Mouse (Mus musculus): ENCODE measurements around the gene Trmt2a. TPM values are rescaled to one million over a fixed set of nuclear protein-coding genes. Genes with fewer than 3 reads are reported as not detected.

Gene Trmt2a
- polyA plus RNA-seq, 1 experiment, result 56.2 TPM

GRCm38 (mm10) chr16:18230617-18231016 lies 17.9 kb upstream of the Trmt2a start:
- Histone ChIP-seq H3K27ac (ENCODE audit: insufficient read depth, low read length) (no peak overlapping the region), H3K27me3 (ENCODE audit: control insufficient read depth, insufficient read depth, low read length) (no peaks in the 10 kb centered on the region), H3K36me3 (ENCODE audit: control insufficient read depth, insufficient read depth, low read length) (peaks cover 14% of the 10 kb centered on the region), H3K4me3 (ENCODE audit: extremely low read depth, insufficient read depth, insufficient read length) (no peak overlapping the region), H3K4me1 (ENCODE audit: control insufficient read depth, insufficient read depth, insufficient read length) (peaks cover 17% of the 10 kb centered on the region)
- no peak for DNase-seq (ENCODE audit: low read depth in 1 of 2, low spot score in 2 of 2)
- TF ChIP-seq POLR2A (IDR thresholded peaks at IDR 0.05; ENCODE audit: low read depth, low read length) (no peak), CTCF (IDR thresholded peaks at IDR 0.05; ENCODE audit: extremely low read depth, insufficient read depth, insufficient read length, insufficient replicate concordance) (no peak)
- 92% methylated on average over 6 of the region's 6 CpGs for WGBS

- Histone ChIP-seq H3K27ac (ENCODE audit: insufficient read depth, low read length) (no peak overlapping the region), H3K4me3 (ENCODE audit: extremely low read depth, insufficient read depth, insufficient read length) (no peak overlapping the region), H3K36me3 (ENCODE audit: control insufficient read depth, insufficient read depth, low read length) (peaks cover 14% of the 10 kb centered on the region), H3K27me3 (ENCODE audit: control insufficient read depth, insufficient read depth, low read length) (no peaks in the 10 kb centered on the region), H3K4me1 (ENCODE audit: control insufficient read depth, insufficient read depth, insufficient read length) (peaks cover 17% of the 10 kb centered on the region)
- DNase-seq (ENCODE audit: low read depth in 1 of 2, low spot score in 2 of 2), result no peak
- no peak for TF ChIP-seq CTCF (IDR thresholded peaks at IDR 0.05; ENCODE audit: extremely low read depth, insufficient read depth, insufficient read length, insufficient replicate concordance)
- no peak for TF ChIP-seq POLR2A (IDR thresholded peaks at IDR 0.05; ENCODE audit: low read depth, low read length)
- 39% methylated on average over 3 of the region's 3 CpGs for WGBS
Measured at GRCm38 (mm10) chr16:18231047-18231446, 17.4 kb upstream of the Trmt2a start.

- no peak for TF ChIP-seq CTCF (IDR thresholded peaks at IDR 0.05; ENCODE audit: extremely low read depth, insufficient read depth, insufficient read length, insufficient replicate concordance)
- no peak for TF ChIP-seq POLR2A (IDR thresholded peaks at IDR 0.05; ENCODE audit: low read depth, low read length)
- no peak overlapping the region for H3K27ac ChIP-seq (ENCODE audit: insufficient read depth, low read length)
- H3K27me3 ChIP-seq (ENCODE audit: control insufficient read depth, insufficient read depth, low read length), result no peaks in the 10 kb centered on the region
- DNase-seq (ENCODE audit: low read depth in 1 of 2, low spot score in 2 of 2), result no peak
- H3K4me3 ChIP-seq (ENCODE audit: extremely low read depth, insufficient read depth, insufficient read length), result no peak overlapping the region
- H3K36me3 ChIP-seq (ENCODE audit: control insufficient read depth, insufficient read depth, low read length), result peaks cover 14% of the 10 kb centered on the region
- H3K4me1 ChIP-seq (ENCODE audit: control insufficient read depth, insufficient read depth, insufficient read length), result peaks cover 17% of the 10 kb centered on the region
- 81% methylated on average over 4 of the region's 4 CpGs for WGBS
Measured at GRCm38 (mm10) chr16:18231451-18231850, 17.0 kb upstream of the Trmt2a start.

DNA sequence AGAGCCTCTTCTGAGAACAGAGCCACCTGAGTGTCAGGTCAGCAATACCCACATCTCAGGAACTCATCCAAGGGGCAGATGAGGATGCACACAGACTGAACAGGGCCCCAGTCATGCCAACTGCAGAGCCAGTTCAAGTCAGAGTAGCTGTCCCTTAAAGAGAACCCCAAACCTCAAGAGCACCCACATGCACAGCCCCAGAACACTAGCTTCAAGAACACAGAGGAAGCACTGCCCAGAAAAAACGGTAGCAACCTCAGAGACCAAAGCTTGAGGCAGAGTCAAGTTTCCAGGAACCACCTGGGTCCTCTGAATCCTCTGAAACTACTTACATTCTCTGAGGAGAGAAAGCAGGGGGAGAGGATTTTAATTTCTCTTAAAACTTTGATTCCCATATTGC lies 15.0 kb upstream of the Trmt2a start:
- Histone ChIP-seq H3K36me3 (ENCODE audit: control insufficient read depth, insufficient read depth, low read length) (no peaks in the 10 kb centered on the region), H3K27ac (ENCODE audit: insufficient read depth, low read length) (no peak overlapping the region), H3K4me3 (ENCODE audit: extremely low read depth, insufficient read depth, insufficient read length) (no peak overlapping the region), H3K4me1 (ENCODE audit: control insufficient read depth, insufficient read depth, insufficient read length) (peaks cover 17% of the 10 kb centered on the region), H3K27me3 (ENCODE audit: control insufficient read depth, insufficient read depth, low read length) (no peaks in the 10 kb centered on the region)
- 3% methylated on average over 1 of the region's 1 CpGs for WGBS
- no peak for DNase-seq (ENCODE audit: low read depth in 1 of 2, low spot score in 2 of 2)
- TF ChIP-seq POLR2A (IDR thresholded peaks at IDR 0.05; ENCODE audit: low read depth, low read length) (no peak), CTCF (IDR thresholded peaks at IDR 0.05; ENCODE audit: extremely low read depth, insufficient read depth, insufficient read length, insufficient replicate concordance) (no peak)

GRCm38 (mm10) chr16:18233919-18234670 lies 14.4 kb upstream of the Trmt2a start:
- Histone ChIP-seq H3K27ac (ENCODE audit: insufficient read depth, low read length) (peak overlapping the region; percentile 31; the same call in 1 of the 2 replicates), H3K4me3 (ENCODE audit: extremely low read depth, insufficient read depth, insufficient read length) (peak overlapping the region; percentile 67), H3K4me1 (ENCODE audit: control insufficient read depth, insufficient read depth, insufficient read length) (peaks cover 17% of the 10 kb centered on the region), H3K36me3 (ENCODE audit: control insufficient read depth, insufficient read depth, low read length) (no peaks in the 10 kb centered on the region), H3K27me3 (ENCODE audit: control insufficient read depth, insufficient read depth, low read length) (no peaks in the 10 kb centered on the region)
- DNase-seq (ENCODE audit: low read depth in 1 of 2, low spot score in 2 of 2), result no peak
- TF ChIP-seq CTCF (IDR thresholded peaks at IDR 0.05; ENCODE audit: extremely low read depth, insufficient read depth, insufficient read length, insufficient replicate concordance) (no peak), POLR2A (IDR thresholded peaks at IDR 0.05; ENCODE audit: low read depth, low read length) (no peak)
- WGBS, result 5% methylated on average over 13 of the region's 13 CpGs

GRCm38 (mm10) chr16:18234671-18235388 lies 13.6 kb upstream of the Trmt2a start, which contains the start of gene Zdhhc8:
Zdhhc8 (minus strand) TSS chr16:18235136.
- peak within 1 kb of the TSS; percentile 67 for H3K4me3 ChIP-seq (ENCODE audit: extremely low read depth, insufficient read depth, insufficient read length)
- H3K4me1 ChIP-seq (ENCODE audit: control insufficient read depth, insufficient read depth, insufficient read length), result peaks cover 14% of the 10 kb centered on the region; the same call in 1 of the 2 replicates
- TF ChIP-seq POLR2A (IDR thresholded peaks at IDR 0.05; ENCODE audit: low read depth, low read length) (no peak; the same call in 1 of the 2 replicates), CTCF (IDR thresholded peaks at IDR 0.05; ENCODE audit: extremely low read depth, insufficient read depth, insufficient read length, insufficient replicate concordance) (no peak)
- H3K27ac ChIP-seq (ENCODE audit: insufficient read depth, low read length), result peak within 1 kb of the TSS; percentile 31
- no peaks in the 10 kb centered on the region; the same call in 1 of the 2 replicates for H3K36me3 ChIP-seq (ENCODE audit: control insufficient read depth, insufficient read depth, low read length)
- peak in 1 of 2 experiments; percentile 68 for DNase-seq (ENCODE audit: low read depth in 1 of 2, low spot score in 2 of 2)
- no peaks in the 10 kb centered on the region for H3K27me3 ChIP-seq (ENCODE audit: control insufficient read depth, insufficient read depth, low read length)
- WGBS, result under 1% methylated on average over 67 of the region's 79 CpGs
